Mouse (Mus musculus): ENCODE results near the gene Gm9195.

DNA sequence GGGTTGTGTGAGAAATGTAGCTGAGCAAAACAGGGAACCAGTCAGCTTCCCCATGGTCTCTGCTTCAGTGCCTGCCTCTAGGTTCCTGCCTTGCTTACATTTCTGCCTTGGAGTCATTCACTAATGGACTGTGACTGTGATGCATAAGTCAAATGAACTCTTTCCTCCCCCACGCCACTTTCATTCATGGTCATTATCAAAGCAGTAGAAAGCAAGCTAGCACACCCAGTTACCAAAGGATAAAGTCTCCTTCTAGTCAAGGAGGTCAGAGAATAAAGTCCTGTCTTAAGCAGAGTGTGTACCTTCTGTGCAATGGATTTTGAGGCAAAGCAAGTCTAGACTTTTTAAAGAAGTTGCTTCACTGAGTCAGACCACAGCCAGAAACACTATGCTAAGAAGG is 35.5 kb upstream of the Gm9195 start:
- TF ChIP-seq CTCF (IDR thresholded peaks at IDR 0.05; ENCODE audit: low read depth, low read length) (no peak), POLR2A (IDR thresholded peaks at IDR 0.05; ENCODE audit: extremely low read depth, insufficient read depth, low read length) (no peak)

Measured in liver, adult 2 months (tissue).